9 mouse cellular contexts compared by ENCODE assay signal in the genomic region with DNA sequence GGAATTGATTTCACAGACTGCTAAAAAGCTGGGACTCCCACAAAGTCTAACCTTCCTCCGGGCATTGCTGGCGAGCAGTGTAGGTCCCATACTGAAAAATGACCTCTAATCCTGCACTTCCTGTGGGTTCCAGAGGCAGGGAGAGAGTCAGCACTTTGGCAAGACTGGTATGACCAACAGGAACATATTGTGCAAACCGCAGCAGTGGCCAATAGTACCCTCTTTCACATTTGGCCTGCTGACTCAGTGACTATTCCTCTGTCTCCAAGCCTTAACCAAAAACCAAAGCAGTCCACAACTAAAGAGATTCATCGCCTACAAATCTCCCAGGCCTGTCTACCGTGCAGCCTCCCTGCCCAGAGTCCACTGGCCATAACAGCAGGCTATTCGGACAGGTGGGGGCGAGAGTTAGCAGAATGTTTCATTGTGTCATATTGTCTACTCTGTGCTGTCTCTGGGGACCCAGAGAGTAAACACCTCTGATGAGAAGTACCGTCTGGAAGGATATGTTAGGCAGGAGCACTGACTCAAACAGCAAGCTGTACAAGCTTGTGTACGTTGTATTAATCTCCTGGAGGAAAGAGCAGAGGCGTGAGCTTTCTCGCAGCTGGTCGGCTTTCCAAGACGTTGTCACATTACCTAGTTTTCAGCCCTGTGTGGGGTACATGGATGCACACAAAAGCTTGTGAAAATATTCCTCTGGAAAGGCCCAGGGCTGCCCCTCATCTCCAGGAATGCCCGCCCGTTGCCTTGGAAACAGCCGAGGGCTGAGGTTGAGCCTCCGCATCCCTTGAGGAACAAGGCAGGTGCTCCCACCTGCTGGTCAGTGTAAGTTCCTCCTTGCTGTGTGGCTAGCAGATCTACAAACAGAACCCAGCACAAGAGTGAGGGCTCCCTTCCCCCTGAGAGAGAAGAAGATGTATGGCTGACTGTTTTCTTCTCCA. TPM values are rescaled to one million over a fixed set of nuclear protein-coding genes. Genes with fewer than 3 reads are reported as not detected.
DNase-seq lines count a peak whose midpoint lies in the region; ATAC-seq and TF ChIP-seq lines count a peak whose summit lies in the region.
"Had no signal": no experiment of that assay in that cellular context is flagged by ENCODE, and none has a peak within 500 bp of the region (broad histone marks: within the 10 kb centered on the region; RNA-seq: fewer than 3 reads in every experiment).

No protein-coding gene starts in this region.

- no peaks in the 10 kb centered on the region for H3K36me3 ChIP-seq in kidney, adult 2 months (ENCODE audit: control insufficient read depth, insufficient read depth, low read length)
- no peaks in the 10 kb centered on the region for H3K36me3 ChIP-seq in kidney, embryonic 14.5 days (ENCODE audit: control insufficient read depth, insufficient read depth, low read length)
- H3K36me3 ChIP-seq in forebrain, embryonic 16.5 days (ENCODE audit: control insufficient read depth, insufficient read depth), result peaks cover 4% of the 10 kb centered on the region
- peaks cover 6% of the 10 kb centered on the region for H3K36me3 ChIP-seq in midbrain, embryonic 13.5 days
- H3K36me3 ChIP-seq: limb, embryonic 15.5 days had no signal

- TF ChIP-seq CTCF in kidney, adult 2 months (conservative IDR thresholded peaks at IDR 0.05; ENCODE audit: insufficient read depth, insufficient read length, low read depth, low read length), result no peak
- peak; percentile 43; the same call in 1 of the 2 replicates for TF ChIP-seq CTCF in brain, embryonic 14.5 days (IDR thresholded peaks at IDR 0.05; ENCODE audit: borderline replicate concordance, extremely low read depth, insufficient read depth, insufficient read length)

- no peak overlapping the region for H3K9ac ChIP-seq in kidney, embryonic 14.5 days (ENCODE audit: low read depth, low read length)
- H3K9ac ChIP-seq in forebrain, embryonic 16.5 days (replicated peaks; ENCODE audit: low read depth, low read length), result 0 out of 2 replicates have a peak overlapping the region, but pooled peaks have one; percentile 17
- H3K9ac ChIP-seq in midbrain, embryonic 13.5 days (replicated peaks), result peak overlapping the region; percentile 37
- H3K9ac ChIP-seq: limb, embryonic 15.5 days had no signal

- no peak overlapping the region for H3K4me3 ChIP-seq in kidney, adult 2 months (ENCODE audit: insufficient read depth, low read depth, low read length)
- H3K4me3 ChIP-seq in kidney, embryonic 14.5 days (ENCODE audit: low read length), result no peak overlapping the region
- no peak overlapping the region for H3K4me3 ChIP-seq in forebrain, embryonic 16.5 days (replicated peaks; ENCODE audit: low read length)
- H3K4me3 ChIP-seq in midbrain, embryonic 13.5 days (replicated peaks), result no peak overlapping the region
- H3K4me3 ChIP-seq: limb, embryonic 15.5 days had no signal

- no peak for TF ChIP-seq POLR2A in kidney, adult 2 months (IDR thresholded peaks at IDR 0.05; ENCODE audit: low read depth, low read length)
- TF ChIP-seq POLR2A in brain, embryonic 14.5 days (IDR thresholded peaks at IDR 0.05; ENCODE audit: borderline replicate concordance, extremely low read depth, insufficient read depth, insufficient read length, poor library complexity, severe bottlenecking), result no peak

- no peak overlapping the region for H3K27ac ChIP-seq in kidney, adult 2 months (ENCODE audit: insufficient read depth, low read depth, low read length)
- no peak overlapping the region for H3K27ac ChIP-seq in kidney, embryonic 14.5 days (ENCODE audit: low read depth, low read length)
- H3K27ac ChIP-seq in forebrain, embryonic 16.5 days (ENCODE audit: low read length), result peak overlapping the region; percentile 48
- H3K27ac ChIP-seq in midbrain, embryonic 13.5 days, result peak overlapping the region; percentile 75
- H3K27ac ChIP-seq: limb, embryonic 15.5 days had no signal

- WGBS in kidney, adult 2 months, result 60% methylated on average over 17 of the region's 17 CpGs
- 60% methylated on average over 17 of the region's 17 CpGs for WGBS in kidney, embryonic 14.5 days
- WGBS in forebrain, embryonic 16.5 days, result 36% methylated on average over 17 of the region's 17 CpGs
- 29% methylated on average over 17 of the region's 17 CpGs for WGBS in midbrain, embryonic 13.5 days

- no peaks in the 10 kb centered on the region for H3K9me3 ChIP-seq in kidney, embryonic 14.5 days (ENCODE audit: control insufficient read depth, low read length)
- H3K9me3 ChIP-seq in forebrain, embryonic 16.5 days (ENCODE audit: control insufficient read depth, low read length), result no peaks in the 10 kb centered on the region
- H3K9me3 ChIP-seq in midbrain, embryonic 13.5 days, result no peaks in the 10 kb centered on the region
- H3K9me3 ChIP-seq: limb, embryonic 15.5 days had no signal

- no peaks in the 10 kb centered on the region for H3K27me3 ChIP-seq in kidney, adult 2 months (replicated peaks; ENCODE audit: control insufficient read depth, insufficient read depth, low read length)
- H3K27me3 ChIP-seq in kidney, embryonic 14.5 days (ENCODE audit: control insufficient read depth, insufficient read depth, low read length), result no peaks in the 10 kb centered on the region
- H3K27me3 ChIP-seq in forebrain, embryonic 16.5 days (replicated peaks; ENCODE audit: control insufficient read depth, insufficient read depth, low read length), result no peaks in the 10 kb centered on the region
- H3K27me3 ChIP-seq in midbrain, embryonic 13.5 days, result no peaks in the 10 kb centered on the region
- H3K27me3 ChIP-seq: limb, embryonic 15.5 days had no signal

- no peak for ATAC-seq in kidney, embryonic 14.5 days (ENCODE audit: low FRiP score, low TSS enrichment)
- ATAC-seq in forebrain, embryonic 16.5 days, result peak; percentile 45
- ATAC-seq in midbrain, embryonic 13.5 days, result peak; percentile 83
- no peak for ATAC-seq in megakaryocyte-erythroid progenitor cell, adult 5-6 weeks (replicated peaks; ENCODE audit: low FRiP score, low TSS enrichment, poor library complexity, severe bottlenecking)

- peak; percentile 48 for DNase-seq in kidney, adult 2 months
- DNase-seq in brain, embryonic 14.5 days (ENCODE audit: low read depth), result peak; percentile 82
- DNase-seq in left cerebral cortex, postnatal 25 days (ENCODE audit: low spot score in 2 of 2), result peak; percentile 43 to 56
- no peak for DNase-seq in ovary, adult 18-20 months (ENCODE audit: low spot score)

- no peaks in the 10 kb centered on the region for H3K4me1 ChIP-seq in kidney, adult 2 months (ENCODE audit: control insufficient read depth, insufficient read depth, low read length)
- no peaks in the 10 kb centered on the region; the same call in 1 of the 2 replicates for H3K4me1 ChIP-seq in kidney, embryonic 14.5 days (ENCODE audit: control insufficient read depth, insufficient read depth, low read length)
- peaks cover 27% of the 10 kb centered on the region for H3K4me1 ChIP-seq in forebrain, embryonic 16.5 days (replicated peaks; ENCODE audit: control insufficient read depth, insufficient read depth, low read length)
- peaks cover 27% of the 10 kb centered on the region for H3K4me1 ChIP-seq in midbrain, embryonic 13.5 days (replicated peaks)

- intact Hi-C loops in left cerebral cortex, postnatal 25 days (cut with DNase I), result loop anchor here (5.0 kb wide), 2 partner anchors 333 to 418 kb away; a partner anchor contains a TSS

- no peak overlapping the region for H3K4me2 ChIP-seq in kidney, embryonic 14.5 days (replicated peaks; ENCODE audit: low read depth, low read length)
- no peak overlapping the region for H3K4me2 ChIP-seq in forebrain, embryonic 16.5 days (ENCODE audit: low read length)
- peak overlapping the region; percentile 33 for H3K4me2 ChIP-seq in midbrain, embryonic 13.5 days (replicated peaks)
- H3K4me2 ChIP-seq: limb, embryonic 15.5 days had no signal

RNA-seq across cellular contexts. Expression of a gene that starts 32.3 kb away (rescaled TPM):
- polyA plus RNA-seq in kidney, adult 2 months (2012; rRNA removed), result 0.03 TPM in 1 of 2 replicates, not detected in the other
- not detected in 2 replicates for polyA plus RNA-seq in kidney, embryonic 14.5 days (2014; fragmentation: Nextera tagmentation; extraction: Ambion mirVana)
- polyA plus RNA-seq in brain, embryonic 14.5 days (2012; rRNA removed), result not detected in 2 replicates
- polyA plus RNA-seq in forebrain, embryonic 16.5 days (2015; fragmentation: Nextera tagmentation; extraction: Ambion mirVana), result not detected in 2 replicates
- not detected for total RNA-seq in left cerebral cortex, postnatal 25 days (2021)
- 0.18 TPM in 1 of 2 replicates, not detected in the other for polyA plus RNA-seq in midbrain, embryonic 13.5 days (2015; fragmentation: Nextera tagmentation; extraction: Ambion mirVana)
- not detected in 2 replicates for total RNA-seq in megakaryocyte-erythroid progenitor cell, adult 5-6 weeks (2014; fragmentation: Nextera tagmentation)
- total RNA-seq in megakaryocyte-erythroid progenitor cell, adult 5-6 weeks (2017), result not detected in 2 replicates
- polyA plus RNA-seq: limb, embryonic 15.5 days had no signal

RNA-seq across cellular contexts. Expression of a gene that starts 45.0 kb away (rescaled TPM):
- 1.2 and 3.8 TPM in 2 replicates for polyA plus RNA-seq in kidney, adult 2 months (2012; rRNA removed)
- polyA plus RNA-seq in kidney, embryonic 14.5 days (2014; fragmentation: Nextera tagmentation; extraction: Ambion mirVana), result 41.7 and 60.9 TPM in 2 replicates
- 10.9 and 12.1 TPM in 2 replicates for polyA plus RNA-seq in brain, embryonic 14.5 days (2012; rRNA removed)
- 57.3 and 64.3 TPM in 2 replicates for polyA plus RNA-seq in forebrain, embryonic 16.5 days (2015; fragmentation: Nextera tagmentation; extraction: Ambion mirVana)
- total RNA-seq in left cerebral cortex, postnatal 25 days (2021), result 1 to 10 TPM; 9.5 to 9.7 TPM
- 57.7 and 60.8 TPM in 2 replicates for polyA plus RNA-seq in midbrain, embryonic 13.5 days (2015; fragmentation: Nextera tagmentation; extraction: Ambion mirVana)
- 51.4 and 52.3 TPM in 2 replicates for total RNA-seq in megakaryocyte-erythroid progenitor cell, adult 5-6 weeks (2014; fragmentation: Nextera tagmentation)
- 57.6 and 157 TPM in 2 replicates for total RNA-seq in megakaryocyte-erythroid progenitor cell, adult 5-6 weeks (2017)

Comparison
In these comparisons a context has a peak if more than half of its experiments do, and no peak if none do; other contexts are left out.
1. H3K27ac ChIP-seq: peak in forebrain, embryonic 16.5 days (single experiment) and midbrain, embryonic 13.5 days (single experiment); none in kidney, adult 2 months (single experiment) and kidney, embryonic 14.5 days (single experiment).
2. ATAC-seq: peak in forebrain, embryonic 16.5 days (single experiment) and midbrain, embryonic 13.5 days (single experiment); none in kidney, embryonic 14.5 days (single experiment) and megakaryocyte-erythroid progenitor cell, adult 5-6 weeks (single experiment).